Mouse (Mus musculus) ovary, postnatal 10 days (tissue): ENCODE measurements at regions not wholly inside any gene's neighbourhood (a gene's known extent, or its start where the extent isn't known, plus 50 kb on each side); places are given as distances from the start of the nearest gene placed in this dataset.

Experiments
- DNase-seq: peaks from one replicate; pipeline ENCODE4 v3.0.0; 2022; ENCODE audit warnings: low spot score

GRCm38 (mm10) chr9:52379031-52379430 lies 210.7 kb upstream of the Zc3h12c start:
- DNase-seq, result no peak

GRCm38 (mm10) chr9:52377761-52378160 lies 209.4 kb upstream of the Zc3h12c start:
- DNase-seq, result no peak

GRCm38 (mm10) chr9:52376914-52377313 lies 208.5 kb upstream of the Zc3h12c start:
- DNase-seq, result no peak

- no peak for DNase-seq
Measured at GRCm38 (mm10) chr9:52371296-52371695, 202.9 kb upstream of the Zc3h12c start.

GRCm38 (mm10) chr9:52368911-52369310 lies 200.5 kb upstream of the Zc3h12c start:
- DNase-seq, result no peak

GRCm38 (mm10) chr9:52368080-52368479 lies 199.7 kb upstream of the Zc3h12c start:
- no peak for DNase-seq

- no peak for DNase-seq
Measured at GRCm38 (mm10) chr9:52366046-52366445, 197.7 kb upstream of the Zc3h12c start.

GRCm38 (mm10) chr9:52361599-52361998 lies 193.2 kb upstream of the Zc3h12c start:
- DNase-seq, result no peak

GRCm38 (mm10) chr9:52359416-52359815 lies 191.0 kb upstream of the Zc3h12c start:
- DNase-seq, result no peak

GRCm38 (mm10) chr9:52356549-52356948 lies 188.2 kb upstream of the Zc3h12c start:
- DNase-seq, result no peak

- no peak for DNase-seq
Measured at GRCm38 (mm10) chr9:52355187-52355982, 187.0 kb upstream of the Zc3h12c start.

GRCm38 (mm10) chr9:52348536-52349527 lies 180.5 kb upstream of the Zc3h12c start:
- DNase-seq, result no peak

GRCm38 (mm10) chr9:52344177-52344877 lies 176.0 kb upstream of the Zc3h12c start:
- no peak for DNase-seq

GRCm38 (mm10) chr9:52341029-52341428 lies 172.7 kb upstream of the Zc3h12c start:
- DNase-seq, result no peak

GRCm38 (mm10) chr9:52337786-52338322 lies 169.5 kb upstream of the Zc3h12c start:
- DNase-seq, result no peak

- DNase-seq, result no peak
Measured at GRCm38 (mm10) chr9:52334767-52335166, 166.4 kb upstream of the Zc3h12c start.

GRCm38 (mm10) chr9:52333884-52334283 lies 165.5 kb upstream of the Zc3h12c start:
- no peak for DNase-seq

- DNase-seq, result no peak
Measured at GRCm38 (mm10) chr9:52331748-52332147, 163.4 kb upstream of the Zc3h12c start.

GRCm38 (mm10) chr9:52330652-52331051 lies 162.3 kb upstream of the Zc3h12c start:
- DNase-seq, result no peak

- no peak for DNase-seq
Measured at GRCm38 (mm10) chr9:52324347-52324746, 156.0 kb upstream of the Zc3h12c start.

- DNase-seq, result no peak
Measured at GRCm38 (mm10) chr9:52323757-52324156, 155.4 kb upstream of the Zc3h12c start.

- DNase-seq, result no peak
Measured at GRCm38 (mm10) chr9:52323226-52323625, 154.9 kb upstream of the Zc3h12c start.
